Mouse (Mus musculus) liver, postnatal 0 days (tissue): ENCODE measurements around the gene Abhd18. TPM values are rescaled to one million over a fixed set of nuclear protein-coding genes. Genes with fewer than 3 reads are reported as not detected.

Source experiments
- ATAC-seq: fragments of 200-750 bp; cut with Nextera tagmentation; 2 replicates; pipeline ENCODE4 v1.8.0; 2017; ENCODE audit warnings: mild to moderate bottlenecking, moderate library complexity
- DNase-seq: peaks from one replicate; pipeline ENCODE4 v3.0.0-alpha.2; 2016
- H3K27ac ChIP-seq: fragments of 300-500 bp; sonication (generic); 2 replicates; pipeline ENCODE4 v1.5.1; 2014; ENCODE audit warnings: antibody characterized with exemption, moderate library complexity, mild to moderate bottlenecking, low read depth
- H3K27me3 ChIP-seq: fragments of 300-500 bp; sonication (generic); 2 replicates; pipeline ENCODE4 v1.6.1; 2014; ENCODE audit warnings: low read length, control low read depth, mixed read lengths; ENCODE audit not compliant: insufficient read depth
- H3K36me3 ChIP-seq: fragments of 300-500 bp; sonication (generic); replicated peaks from 2 replicates; pipeline ENCODE4 v1.6.1; 2014; ENCODE audit warnings: mild to moderate bottlenecking, control low read depth, low read length, moderate library complexity, mixed read lengths; ENCODE audit not compliant: insufficient read depth
- H3K4me1 ChIP-seq: fragments of 300-500 bp; sonication (generic); 2 replicates; pipeline ENCODE4 v1.6.1; 2014; ENCODE audit warnings: antibody characterized with exemption, mild to moderate bottlenecking, control low read depth; ENCODE audit not compliant: insufficient read depth
- H3K4me2 ChIP-seq: fragments of 300-500 bp; sonication (generic); 2 replicates; pipeline ENCODE4 v1.6.1; 2014; ENCODE audit warnings: low read depth, mild to moderate bottlenecking, low read length, moderate library complexity, mixed read lengths
- H3K4me3 ChIP-seq: fragments of 300-500 bp; sonication (generic); 2 replicates; pipeline ENCODE4 v1.5.1; 2014; ENCODE audit warnings: low read depth, low read length
- H3K9ac ChIP-seq: fragments of 300-500 bp; sonication (generic); replicated peaks from 2 replicates; pipeline ENCODE4 v1.6.1; 2014; ENCODE audit warnings: mild to moderate bottlenecking, moderate library complexity
- H3K9me3 ChIP-seq: fragments of 300-500 bp; sonication (generic); 2 replicates; pipeline ENCODE4 v1.6.1; 2016; ENCODE audit warnings: mild to moderate bottlenecking, control low read depth, low read length, mixed read lengths
- CTCF ChIP-seq: sonication (generic); IDR thresholded peaks from 2 replicates; pipeline ENCODE4 v1.5.1; 2016; ENCODE audit warnings: antibody characterized with exemption, low read depth
- EP300 ChIP-seq: IDR thresholded peaks from 2 replicates; pipeline ENCODE4 v1.6.1; 2016; ENCODE audit warnings: antibody characterized with exemption, low read depth, mild to moderate bottlenecking
- WGBS: fragments of 180-500 bp; shearing (Covaris S2); extraction: QIAGEN DNeasy Blood & Tissue Kit; methylation state at CpG from one replicate; pipeline ENCODE4 v1.1.7; 2014; ENCODE audit not compliant: insufficient replicate concordance; 5-methylcytosine and 5-hydroxymethylcytosine counted together
- polyA plus RNA-seq: library from polyadenylated mRNA; unstranded; fragments of >200 nt; fragmentation: Nextera tagmentation; extraction: Ambion mirVana; gene quantifications from 2 replicates; pipeline ENCODE4 v1.2.1, GENCODE M21; 2015

Gene Abhd18
- polyA plus RNA-seq, 1 experiment from 2014 or later: 5.1 TPM

- H3K36me3 ChIP-seq: no peaks in the 10 kb centered on the region
- H3K9me3 ChIP-seq: no peaks in the 10 kb centered on the region
- H3K9ac ChIP-seq: peak within 1 kb of the TSS; percentile 86
- peak; percentile 100 for DNase-seq
- 2% methylated on average over 65 of the region's 66 CpGs for WGBS
- H3K27ac ChIP-seq: peak within 1 kb of the TSS; percentile 93
- H3K27me3 ChIP-seq: no peaks in the 10 kb centered on the region; the same call in 1 of the 2 replicates
- H3K4me3 ChIP-seq: peak within 1 kb of the TSS; percentile 77
- peak; percentile 91 for ATAC-seq
- peaks cover 12% of the 10 kb centered on the region for H3K4me1 ChIP-seq
- H3K4me2 ChIP-seq: peak within 1 kb of the TSS; percentile 95
- peak; percentile 5; the same call in 1 of the 2 replicates for TF ChIP-seq CTCF
- TF ChIP-seq EP300: no peak
Observed at GRCm38 (mm10) chr3:40949170-40949902, 102.6 kb downstream of the Abhd18 start, which contains the start of gene Larp1b. Gene Larp1b (plus strand): TSS chr3:40949828.

- TF ChIP-seq CTCF (no peak), EP300 (no peak)
- WGBS: under 1% methylated on average over 49 of the region's 118 CpGs
- Histone ChIP-seq H3K27me3 (no peaks in the 10 kb centered on the region; the same call in 1 of the 2 replicates), H3K36me3 (no peaks in the 10 kb centered on the region), H3K9me3 (no peaks in the 10 kb centered on the region), H3K9ac (peak overlapping the region; percentile 86), H3K4me3 (peak overlapping the region; percentile 77), H3K4me1 (peaks cover 12% of the 10 kb centered on the region), H3K27ac (peak overlapping the region; percentile 93), H3K4me2 (peak overlapping the region; percentile 95)
- ATAC-seq (peak; percentile 28), DNase-seq (peak; percentile 63)
Observed at GRCm38 (mm10) chr3:40949903-40950600, 103.3 kb downstream of the Abhd18 start.

GRCm38 (mm10) chr3:40950601-40951201 is 103.9 kb downstream of the Abhd18 start:
- H3K9me3 ChIP-seq: no peaks in the 10 kb centered on the region
- H3K4me2 ChIP-seq: peak overlapping the region; percentile 95
- TF ChIP-seq EP300: no peak
- TF ChIP-seq CTCF: no peak
- H3K9ac ChIP-seq: peak overlapping the region; percentile 86
- no peaks in the 10 kb centered on the region; the same call in 1 of the 2 replicates for H3K27me3 ChIP-seq
- H3K4me3 ChIP-seq: peak overlapping the region; percentile 77
- H3K4me1 ChIP-seq: peaks cover 12% of the 10 kb centered on the region
- peak overlapping the region; percentile 93 for H3K27ac ChIP-seq
- WGBS: under 1% methylated on average over 43 of the region's 43 CpGs
- ATAC-seq: peak; percentile 8
- DNase-seq: peak; percentile 71
- no peaks in the 10 kb centered on the region for H3K36me3 ChIP-seq

GRCm38 (mm10) chr3:40951365-40951764 is 104.6 kb downstream of the Abhd18 start:
- Histone ChIP-seq H3K27me3 (no peaks in the 10 kb centered on the region; the same call in 1 of the 2 replicates), H3K4me3 (peak overlapping the region; percentile 77), H3K27ac (peak overlapping the region; percentile 93), H3K4me1 (peaks cover 12% of the 10 kb centered on the region), H3K4me2 (peak overlapping the region; percentile 95), H3K9ac (peak overlapping the region; percentile 86), H3K9me3 (no peaks in the 10 kb centered on the region), H3K36me3 (no peaks in the 10 kb centered on the region)
- DNase-seq (no peak), ATAC-seq (no peak)
- WGBS: 6% methylated on average over 7 of the region's 7 CpGs
- no peak for TF ChIP-seq EP300
- TF ChIP-seq CTCF: peak; percentile 59

GRCm38 (mm10) chr3:40952606-40953005 is 105.8 kb downstream of the Abhd18 start:
- Histone ChIP-seq H3K9me3 (no peaks in the 10 kb centered on the region), H3K4me1 (peaks cover 12% of the 10 kb centered on the region), H3K4me3 (no peak overlapping the region), H3K9ac (no peak overlapping the region), H3K27ac (no peak overlapping the region), H3K4me2 (peak overlapping the region; percentile 95; the same call in 1 of the 2 replicates), H3K27me3 (no peaks in the 10 kb centered on the region; the same call in 1 of the 2 replicates), H3K36me3 (no peaks in the 10 kb centered on the region)
- ATAC-seq: no peak
- no peak for DNase-seq
- peak; percentile 32; the same call in 1 of the 2 replicates for TF ChIP-seq CTCF
- no peak for TF ChIP-seq EP300

GRCm38 (mm10) chr3:40954792-40955191 is 108.0 kb downstream of the Abhd18 start:
- Histone ChIP-seq H3K9ac (no peak overlapping the region), H3K27ac (no peak overlapping the region), H3K27me3 (no peaks in the 10 kb centered on the region), H3K4me2 (no peak overlapping the region), H3K4me1 (peaks cover 8% of the 10 kb centered on the region), H3K36me3 (no peaks in the 10 kb centered on the region), H3K4me3 (no peak overlapping the region), H3K9me3 (no peaks in the 10 kb centered on the region)
- DNase-seq: no peak
- no peak for ATAC-seq
- 47% methylated on average over 1 of the region's 1 CpGs for WGBS
- TF ChIP-seq EP300 (no peak), CTCF (no peak)
